Mouse (Mus musculus) intestine, postnatal 0 days (tissue): ENCODE measurements around the gene Loxl1. TPM values are rescaled to one million over a fixed set of nuclear protein-coding genes. Genes with fewer than 3 reads are reported as not detected.

ENCODE experiments used
- ATAC-seq: fragments of 200-750 bp; cut with Nextera tagmentation; 2 replicates; pipeline ENCODE4 v1.8.0; 2017; ENCODE audit warnings: mild to moderate bottlenecking, moderate TSS enrichment, moderate library complexity
- H3K27ac ChIP-seq: fragments of 300-500 bp; sonication (generic); 2 replicates; pipeline ENCODE4 v1.5.1; 2014; ENCODE audit warnings: mild to moderate bottlenecking, low read depth, low read length, moderate library complexity
- H3K27me3 ChIP-seq: fragments of 300-500 bp; sonication (generic); replicated peaks from 2 replicates; pipeline ENCODE4 v1.6.1; 2014; ENCODE audit warnings: low read length, mixed read lengths; ENCODE audit not compliant: control insufficient read depth, insufficient read depth
- H3K36me3 ChIP-seq: fragments of 300-500 bp; sonication (generic); 2 replicates; pipeline ENCODE4 v1.6.1; 2014; ENCODE audit warnings: mild to moderate bottlenecking, moderate library complexity; ENCODE audit not compliant: control insufficient read depth, insufficient read depth
- H3K4me1 ChIP-seq: fragments of 300-500 bp; sonication (generic); replicated peaks from 2 replicates; pipeline ENCODE4 v1.6.1; 2014; ENCODE audit warnings: antibody characterized with exemption, low read length, mixed read lengths; ENCODE audit not compliant: control insufficient read depth, insufficient read depth
- H3K4me2 ChIP-seq: fragments of 300-500 bp; sonication (generic); replicated peaks from 2 replicates; pipeline ENCODE4 v1.6.1; 2014; ENCODE audit warnings: low read depth, mild to moderate bottlenecking, moderate library complexity
- H3K4me3 ChIP-seq: fragments of 300-500 bp; sonication (generic); 2 replicates; pipeline ENCODE4 v1.5.1; 2014; ENCODE audit warnings: low read depth, low read length
- H3K9ac ChIP-seq: fragments of 300-500 bp; sonication (generic); 2 replicates; pipeline ENCODE4 v1.6.1; 2014; ENCODE audit warnings: mild to moderate bottlenecking, low read depth, low read length
- H3K9me3 ChIP-seq: fragments of 300-500 bp; sonication (generic); 2 replicates; pipeline ENCODE4 v1.6.1; 2016; ENCODE audit warnings: mixed run types; ENCODE audit not compliant: control insufficient read depth
- CTCF ChIP-seq: sonication (generic); IDR thresholded peaks from 2 replicates; pipeline ENCODE4 v1.5.1; 2016; ENCODE audit warnings: low read depth, mild to moderate bottlenecking, control low read depth, antibody characterized with exemption, moderate library complexity
- WGBS: fragments of 180-500 bp; shearing (Covaris S2); extraction: QIAGEN DNeasy Blood & Tissue Kit; methylation state at CpG from one replicate; pipeline ENCODE4 v1.1.7; 2014; 5-methylcytosine and 5-hydroxymethylcytosine counted together
- polyA plus RNA-seq: library from polyadenylated mRNA; unstranded; fragments of >200 nt; fragmentation: Nextera tagmentation; extraction: Ambion mirVana; gene quantifications from 2 replicates; pipeline ENCODE4 v1.2.1, GENCODE M21; 2015

The Loxl1 gene
- polyA plus RNA-seq, 1 experiment from 2014 or later, result 21.6 TPM

DNA sequence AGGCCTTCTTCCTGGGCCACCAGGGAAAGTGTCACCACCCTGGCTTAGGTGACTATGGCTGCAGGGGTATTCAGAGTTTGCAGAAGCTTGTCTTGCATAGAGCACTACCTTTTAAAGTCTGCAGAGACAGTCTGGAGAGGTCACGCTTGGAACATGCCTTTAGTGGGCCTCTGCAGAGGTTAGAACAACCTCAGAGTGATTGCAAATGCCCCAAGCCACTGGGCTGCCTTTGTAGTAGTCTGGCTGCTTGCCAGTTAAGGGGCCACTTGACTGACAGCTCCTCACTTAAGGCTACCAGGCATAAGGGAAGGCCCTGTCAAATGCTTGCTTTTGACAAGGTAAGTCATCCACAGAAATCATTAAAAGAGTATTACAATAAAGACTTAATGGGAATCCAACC, 14.4 kb upstream of the Loxl1 start:
- H3K27me3 ChIP-seq, result no peaks in the 10 kb centered on the region
- no peaks in the 10 kb centered on the region for H3K36me3 ChIP-seq
- no peak overlapping the region for H3K27ac ChIP-seq
- H3K4me1 ChIP-seq, result no peaks in the 10 kb centered on the region
- no peak overlapping the region for H3K9ac ChIP-seq
- H3K4me3 ChIP-seq, result no peak overlapping the region
- H3K4me2 ChIP-seq, result no peak overlapping the region
- no peak for TF ChIP-seq CTCF
- 48% methylated on average over 1 of the region's 1 CpGs for WGBS
- no peaks in the 10 kb centered on the region for H3K9me3 ChIP-seq
- ATAC-seq, result no peak

DNA sequence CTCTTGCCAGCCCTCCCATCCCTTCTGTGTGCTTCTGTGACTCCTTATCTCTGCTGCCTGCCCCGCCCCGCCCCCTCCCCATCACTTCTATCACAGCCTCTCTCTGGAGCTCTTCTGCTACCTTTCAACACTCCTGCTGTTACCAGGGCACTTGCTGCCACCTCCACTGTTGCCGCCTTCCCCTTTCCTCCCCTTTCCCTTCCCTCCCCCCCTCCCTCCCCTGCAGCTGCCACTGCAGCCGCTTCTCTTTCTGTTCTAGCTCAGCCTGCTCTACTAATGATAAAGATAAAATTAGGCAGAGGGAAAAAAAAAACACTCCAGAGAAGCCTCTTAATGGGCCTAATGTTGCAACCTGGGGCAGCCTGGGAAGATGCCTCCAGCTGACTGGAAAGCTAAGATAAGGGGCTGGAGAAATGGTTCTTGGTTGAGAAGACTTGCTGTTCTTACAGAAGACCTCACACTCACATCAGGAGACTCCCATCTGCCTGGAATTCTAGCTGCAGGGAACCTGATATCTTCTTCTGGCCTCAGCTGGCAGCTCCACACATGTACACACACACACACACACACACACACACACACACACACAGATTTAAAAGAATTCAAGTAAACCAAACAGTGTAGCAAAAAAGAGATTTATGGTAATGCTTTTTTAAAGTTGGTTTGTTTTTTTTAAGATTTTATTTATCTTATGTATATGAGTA, 13.6 kb upstream of the Loxl1 start:
- H3K27me3 ChIP-seq, result no peaks in the 10 kb centered on the region
- no peak for ATAC-seq
- no peak overlapping the region for H3K4me3 ChIP-seq
- no peaks in the 10 kb centered on the region for H3K36me3 ChIP-seq
- no peaks in the 10 kb centered on the region for H3K9me3 ChIP-seq
- H3K4me2 ChIP-seq, result no peak overlapping the region
- H3K9ac ChIP-seq, result no peak overlapping the region
- no peak overlapping the region for H3K27ac ChIP-seq
- 39% methylated on average over 4 of the region's 4 CpGs for WGBS
- no peak for TF ChIP-seq CTCF
- H3K4me1 ChIP-seq, result no peaks in the 10 kb centered on the region

DNA sequence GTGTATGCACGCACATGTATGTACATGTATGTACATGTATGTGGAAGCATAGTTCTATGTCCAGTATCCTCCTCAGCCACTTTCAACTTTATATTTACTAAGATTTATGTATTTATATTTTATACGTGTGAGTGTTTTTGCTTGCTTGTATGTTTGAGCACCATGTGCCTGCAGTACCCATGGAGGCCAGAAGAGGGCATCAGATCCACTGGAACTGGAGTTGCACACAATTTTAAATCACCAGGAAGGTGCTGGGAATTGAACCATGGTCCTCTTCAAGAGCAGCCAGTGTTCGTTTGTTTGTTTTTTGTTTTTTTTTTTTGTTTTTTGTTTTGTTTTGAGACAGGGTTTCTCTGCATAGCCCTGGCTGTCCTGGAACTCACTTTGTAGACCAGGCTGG, 8.7 kb upstream of the Loxl1 start:
- Histone ChIP-seq H3K4me2 (no peak overlapping the region), H3K4me1 (no peaks in the 10 kb centered on the region), H3K4me3 (no peak overlapping the region), H3K36me3 (no peaks in the 10 kb centered on the region), H3K9ac (no peak overlapping the region), H3K27me3 (no peaks in the 10 kb centered on the region), H3K27ac (no peak overlapping the region), H3K9me3 (no peaks in the 10 kb centered on the region)
- WGBS, result 96% methylated on average over 3 of the region's 3 CpGs
- ATAC-seq, result no peak
- TF ChIP-seq CTCF, result peak; percentile 41; the same call in 1 of the 2 replicates

DNA sequence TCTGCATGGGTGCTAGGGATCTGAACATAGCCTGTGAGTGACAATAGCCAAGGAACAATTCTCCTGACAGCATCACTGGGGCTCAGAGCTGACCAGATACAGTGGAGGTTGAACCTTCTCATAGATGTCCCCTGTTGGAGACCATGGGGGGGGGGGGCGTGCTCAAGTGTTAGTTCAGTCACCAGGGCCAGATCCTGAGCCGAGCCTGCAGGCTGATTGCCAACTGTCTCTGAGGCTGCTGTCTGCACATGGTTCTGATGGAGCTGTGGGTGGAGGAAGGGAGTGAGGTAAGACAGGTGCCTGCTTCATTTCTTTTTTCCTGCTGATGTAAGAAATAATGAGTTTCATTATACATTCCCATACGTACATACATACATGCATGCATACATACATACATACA, 5.3 kb upstream of the Loxl1 start:
- H3K9ac ChIP-seq, result no peak overlapping the region
- H3K36me3 ChIP-seq, result no peaks in the 10 kb centered on the region
- WGBS, result 68% methylated on average over 3 of the region's 3 CpGs
- H3K9me3 ChIP-seq, result no peaks in the 10 kb centered on the region
- H3K27me3 ChIP-seq, result peaks cover 6% of the 10 kb centered on the region
- no peak for TF ChIP-seq CTCF
- no peak for ATAC-seq
- no peaks in the 10 kb centered on the region for H3K4me1 ChIP-seq
- H3K27ac ChIP-seq, result no peak overlapping the region
- no peak overlapping the region for H3K4me3 ChIP-seq
- no peak overlapping the region for H3K4me2 ChIP-seq

DNA sequence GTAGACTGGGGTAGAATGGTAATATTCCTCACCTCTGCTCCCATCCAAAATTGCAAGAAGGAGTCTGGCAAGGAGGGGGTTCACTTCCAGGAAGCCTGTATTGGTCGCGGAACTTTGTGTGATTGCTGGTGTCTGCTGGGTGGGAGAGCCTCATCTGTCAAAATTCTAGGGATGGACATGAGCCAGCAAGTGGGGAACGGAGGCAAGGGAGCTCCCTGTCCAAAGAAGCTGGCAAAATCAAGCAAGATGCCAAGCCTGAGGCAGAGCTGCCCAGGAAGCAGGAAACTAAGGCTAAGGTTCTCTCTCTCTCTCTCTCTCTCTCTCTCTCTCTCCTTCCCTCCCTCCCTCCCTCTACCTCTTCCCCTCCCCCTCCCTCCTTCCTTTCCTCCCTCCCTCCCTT, 4.4 kb upstream of the Loxl1 start:
- no peak for TF ChIP-seq CTCF
- no peak overlapping the region for H3K4me3 ChIP-seq
- WGBS, result 60% methylated on average over 3 of the region's 3 CpGs

DNA sequence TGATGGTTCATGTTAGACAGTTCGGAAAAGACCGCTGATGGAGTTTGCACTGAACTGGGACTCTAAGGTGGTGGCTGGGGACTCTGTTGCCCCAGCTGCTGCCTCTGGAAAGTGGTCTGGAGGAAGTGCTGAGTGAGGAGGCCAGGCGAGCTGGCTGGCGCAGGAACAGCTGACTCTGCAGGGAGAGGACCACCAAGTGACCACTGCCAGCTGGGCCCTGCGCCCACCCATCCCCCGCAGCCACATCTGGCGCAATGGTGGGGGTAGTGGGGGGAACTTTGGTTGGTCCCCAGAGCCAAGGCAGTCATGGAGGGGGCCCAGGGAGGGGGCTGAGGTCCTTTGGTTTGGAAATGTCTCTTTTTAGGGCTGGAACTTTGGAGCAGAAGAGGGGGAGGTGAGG, 3.8 kb upstream of the Loxl1 start:
- no peak for ATAC-seq
- H3K9ac ChIP-seq, result no peak overlapping the region
- no peak overlapping the region for H3K27ac ChIP-seq
- H3K36me3 ChIP-seq, result no peaks in the 10 kb centered on the region
- no peaks in the 10 kb centered on the region for H3K9me3 ChIP-seq
- H3K27me3 ChIP-seq, result peaks cover 22% of the 10 kb centered on the region
- H3K4me3 ChIP-seq, result no peak overlapping the region
- no peak overlapping the region for H3K4me2 ChIP-seq
- no peak for TF ChIP-seq CTCF
- WGBS, result 78% methylated on average over 7 of the region's 7 CpGs
- 0 out of 2 replicates have a peak, but pooled peaks cover 3% of the 10 kb centered on the region for H3K4me1 ChIP-seq

More for the DNA sequence above, 4.4 kb upstream of the Loxl1 start:
- Histone ChIP-seq H3K36me3 (no peaks in the 10 kb centered on the region), H3K27me3 (peaks cover 16% of the 10 kb centered on the region), H3K4me2 (no peak overlapping the region), H3K4me1 (0 out of 2 replicates have a peak, but pooled peaks cover 3% of the 10 kb centered on the region), H3K9me3 (no peaks in the 10 kb centered on the region), H3K27ac (no peak overlapping the region), H3K9ac (no peak overlapping the region)
- no peak for ATAC-seq
